Comparison of ENCODE assay signal across 8 mouse cellular contexts in genomic region chr16:18426802-18427280, GRCm38 (mm10). TPM values are rescaled to one million over a fixed set of nuclear protein-coding genes. Genes with fewer than 3 reads are reported as not detected.
DNase-seq lines count a peak whose midpoint lies in the region; ATAC-seq lines count a peak whose summit lies in the region.

TSS of gene Comt (minus strand) at chr16:18426852.

- no peak for DNase-seq in lung, postnatal 14 days
- no peak for DNase-seq in left cerebral cortex, postnatal 25 days (ENCODE audit: low spot score in 2 of 2)
- no peak for DNase-seq in right cerebral cortex, postnatal 10 days (ENCODE audit: low spot score in 2 of 2)
- no peak for DNase-seq in kidney, postnatal 14 days

- no peaks in the 10 kb centered on the region for H3K9me3 ChIP-seq in lung, embryonic 16.5 days (ENCODE audit: control insufficient read depth, low read length)
- H3K9me3 ChIP-seq in embryonic facial prominence, embryonic 12.5 days: no peaks in the 10 kb centered on the region
- no peaks in the 10 kb centered on the region for H3K9me3 ChIP-seq in heart, embryonic 14.5 days (ENCODE audit: control insufficient read depth, low read length)
- H3K9me3 ChIP-seq in neural tube, embryonic 12.5 days: no peaks in the 10 kb centered on the region

- H3K36me3 ChIP-seq in lung, embryonic 16.5 days (ENCODE audit: control insufficient read depth, insufficient read depth, low read length): peaks cover 8% of the 10 kb centered on the region
- H3K36me3 ChIP-seq in embryonic facial prominence, embryonic 12.5 days: no peaks in the 10 kb centered on the region; the same call in 1 of the 2 replicates
- H3K36me3 ChIP-seq in heart, embryonic 14.5 days (ENCODE audit: control insufficient read depth, insufficient read depth, low read length): peaks cover 19% of the 10 kb centered on the region
- H3K36me3 ChIP-seq in neural tube, embryonic 12.5 days: peaks cover 7% of the 10 kb centered on the region

- H3K9ac ChIP-seq in lung, embryonic 16.5 days (ENCODE audit: low read length): peak within 1 kb of the TSS; percentile 87
- peak within 1 kb of the TSS; percentile 66 for H3K9ac ChIP-seq in embryonic facial prominence, embryonic 12.5 days
- peak within 1 kb of the TSS; percentile 92 for H3K9ac ChIP-seq in heart, embryonic 14.5 days (ENCODE audit: low read length)
- peak within 1 kb of the TSS; percentile 80 for H3K9ac ChIP-seq in neural tube, embryonic 12.5 days

- peak within 1 kb of the TSS; percentile 91 for H3K4me2 ChIP-seq in lung, embryonic 16.5 days (ENCODE audit: low read depth, low read length)
- peak within 1 kb of the TSS; percentile 75 for H3K4me2 ChIP-seq in embryonic facial prominence, embryonic 12.5 days (replicated peaks)
- H3K4me2 ChIP-seq in heart, embryonic 14.5 days (ENCODE audit: low read length): peak within 1 kb of the TSS; percentile 95
- peak within 1 kb of the TSS; percentile 83 for H3K4me2 ChIP-seq in neural tube, embryonic 12.5 days (replicated peaks)

- WGBS in lung, embryonic 16.5 days: 53% methylated on average over 5 of the region's 5 CpGs
- WGBS in embryonic facial prominence, embryonic 12.5 days: 55% methylated on average over 5 of the region's 5 CpGs
- 61% methylated on average over 5 of the region's 5 CpGs for WGBS in heart, embryonic 14.5 days
- WGBS in neural tube, embryonic 12.5 days: 63% methylated on average over 5 of the region's 5 CpGs

- H3K4me3 ChIP-seq in lung, embryonic 16.5 days (ENCODE audit: low read length): peak within 1 kb of the TSS; percentile 78
- peak within 1 kb of the TSS; percentile 82 for H3K4me3 ChIP-seq in embryonic facial prominence, embryonic 12.5 days
- peak within 1 kb of the TSS; percentile 78 to 84 for H3K4me3 ChIP-seq in heart, embryonic 14.5 days (ENCODE audit: control insufficient read depth in 1 of 2, insufficient read depth in 1 of 2, low read depth in 1 of 2, low read length in 2 of 2)
- peak within 1 kb of the TSS; percentile 77 for H3K4me3 ChIP-seq in neural tube, embryonic 12.5 days

- peaks cover 34% of the 10 kb centered on the region for H3K4me1 ChIP-seq in lung, embryonic 16.5 days (replicated peaks; ENCODE audit: control insufficient read depth, insufficient read depth, low read length)
- H3K4me1 ChIP-seq in embryonic facial prominence, embryonic 12.5 days: peaks cover 33% of the 10 kb centered on the region
- H3K4me1 ChIP-seq in heart, embryonic 14.5 days (ENCODE audit: control insufficient read depth in 2 of 2, insufficient read depth in 2 of 2, low read length in 2 of 2): peaks cover 21 to 34% of the 10 kb centered on the region in 2 experiments
- H3K4me1 ChIP-seq in neural tube, embryonic 12.5 days: peaks cover 22% of the 10 kb centered on the region

- intact Hi-C loops in left cerebral cortex, postnatal 25 days (cut with DNase I): loop anchor here (1.0 kb wide), 1 partner anchor 82 kb away; no protein-coding TSS in a partner anchor

- H3K27me3 ChIP-seq in lung, embryonic 16.5 days (ENCODE audit: control insufficient read depth, insufficient read depth, low read depth, low read length): no peaks in the 10 kb centered on the region
- no peaks in the 10 kb centered on the region for H3K27me3 ChIP-seq in embryonic facial prominence, embryonic 12.5 days
- H3K27me3 ChIP-seq in heart, embryonic 14.5 days (ENCODE audit: control insufficient read depth, insufficient read depth, low read length): no peaks in the 10 kb centered on the region
- no peaks in the 10 kb centered on the region for H3K27me3 ChIP-seq in neural tube, embryonic 12.5 days (replicated peaks)

- no peak for ATAC-seq in lung, embryonic 16.5 days (ENCODE audit: low read depth)
- no peak for ATAC-seq in embryonic facial prominence, embryonic 12.5 days (ENCODE audit: insufficient number of reproducible peaks, insufficient read depth, low FRiP score, low TSS enrichment)
- ATAC-seq in heart, embryonic 14.5 days (ENCODE audit: insufficient number of reproducible peaks, insufficient read depth, low FRiP score, low read depth): no peak
- peak; percentile 38 for ATAC-seq in neural tube, embryonic 12.5 days (ENCODE audit: low FRiP score, low read depth)

- H3K27ac ChIP-seq in lung, embryonic 16.5 days (ENCODE audit: low read length): peak within 1 kb of the TSS; percentile 75
- no peak within 1 kb of the TSS for H3K27ac ChIP-seq in embryonic facial prominence, embryonic 12.5 days
- peak within 1 kb of the TSS; percentile 72 to 79 for H3K27ac ChIP-seq in heart, embryonic 14.5 days (replicated peaks in 1 of 2; ENCODE audit: control insufficient read depth in 1 of 2, insufficient read depth in 1 of 2, low read depth in 2 of 2, low read length in 2 of 2)
- no peak within 1 kb of the TSS for H3K27ac ChIP-seq in neural tube, embryonic 12.5 days

RNA-seq across cellular contexts. Expression of gene Comt, which starts in this region (rescaled TPM):
- polyA plus RNA-seq in lung, embryonic 16.5 days (2015; fragmentation: Nextera tagmentation; extraction: Ambion mirVana): 124 and 125 TPM in 2 replicates
- 56.1 and 59.7 TPM in 2 replicates for polyA plus RNA-seq in embryonic facial prominence, embryonic 12.5 days (2016; fragmentation: Nextera tagmentation; extraction: Ambion mirVana)
- 110 and 112 TPM in 2 replicates for polyA plus RNA-seq in heart, embryonic 14.5 days (2014; fragmentation: Nextera tagmentation; extraction: Ambion mirVana)
- 10 to 100 TPM; 91.5 to 92.9 TPM for total RNA-seq in left cerebral cortex, postnatal 25 days (2021)
- 68.6 and 70.9 TPM in 2 replicates for polyA plus RNA-seq in neural tube, embryonic 12.5 days (2016; fragmentation: Nextera tagmentation; extraction: Ambion mirVana)

Comparison
In these comparisons a context has a peak if more than half of its experiments do, and no peak if none do; other contexts are left out.
1. H3K27ac ChIP-seq: peak in lung, embryonic 16.5 days (single experiment) and heart, embryonic 14.5 days (2 of 2); none in embryonic facial prominence, embryonic 12.5 days (single experiment) and neural tube, embryonic 12.5 days (single experiment).
2. Peak in every context shown above with its lines, with median percentiles within 50 percentile points of each other: H3K4me2 ChIP-seq, H3K4me3 ChIP-seq and H3K9ac ChIP-seq.